Mouse (Mus musculus): ENCODE data around the gene Saysd1.

Saysd1 gene

GRCm38 (mm10) chr14:20106271-20106670, 32.1 kb downstream of the Saysd1 start:
- DNase-seq (ENCODE audit: low spot score): peak; percentile 70

- peak; percentile 75 for DNase-seq (ENCODE audit: low spot score)
Measured at GRCm38 (mm10) chr14:20103207-20103606, 35.1 kb downstream of the Saysd1 start.

- peak; percentile 73 for DNase-seq (ENCODE audit: low spot score)
Measured at GRCm38 (mm10) chr14:20098061-20098460, 40.3 kb downstream of the Saysd1 start.

GRCm38 (mm10) chr14:20094942-20095341, 43.4 kb downstream of the Saysd1 start:
- DNase-seq (ENCODE audit: low spot score): no peak

- peak; percentile 29 for DNase-seq (ENCODE audit: low spot score)
Measured at GRCm38 (mm10) chr14:20093493-20093892, 44.8 kb downstream of the Saysd1 start.

GRCm38 (mm10) chr14:20084335-20084734, 54.0 kb downstream of the Saysd1 start:
- DNase-seq (ENCODE audit: low spot score): no peak

- peak; percentile 93 for DNase-seq (ENCODE audit: low spot score)
Measured at GRCm38 (mm10) chr14:20082536-20083325, 55.6 kb downstream of the Saysd1 start.

GRCm38 (mm10) chr14:20081937-20082533, 56.3 kb downstream of the Saysd1 start:
- no peak for DNase-seq (ENCODE audit: low spot score)

GRCm38 (mm10) chr14:20081084-20081483, 57.2 kb downstream of the Saysd1 start:
- DNase-seq (ENCODE audit: low spot score): no peak

- DNase-seq (ENCODE audit: low spot score): no peak
Measured at GRCm38 (mm10) chr14:20077181-20077580, 61.2 kb downstream of the Saysd1 start.

- no peak for DNase-seq (ENCODE audit: low spot score)
Measured at GRCm38 (mm10) chr14:20075544-20075943, 62.8 kb downstream of the Saysd1 start.

GRCm38 (mm10) chr14:20074759-20075158, 63.6 kb downstream of the Saysd1 start:
- no peak for DNase-seq (ENCODE audit: low spot score)

GRCm38 (mm10) chr14:20070629-20071028, 67.7 kb downstream of the Saysd1 start:
- peak; percentile 39 for DNase-seq (ENCODE audit: low spot score)

- no peak for DNase-seq (ENCODE audit: low spot score)
Measured at GRCm38 (mm10) chr14:20068365-20068764, 70.0 kb downstream of the Saysd1 start.

GRCm38 (mm10) chr14:20067293-20068074, 70.8 kb downstream of the Saysd1 start:
- peak; percentile 82 for DNase-seq (ENCODE audit: low spot score)

- no peak for DNase-seq (ENCODE audit: low spot score)
Measured at GRCm38 (mm10) chr14:20064771-20065170, 73.6 kb downstream of the Saysd1 start.

GRCm38 (mm10) chr14:20048481-20048835, 89.9 kb downstream of the Saysd1 start:
- no peak for DNase-seq (ENCODE audit: low spot score)

GRCm38 (mm10) chr14:20047814-20048480, 90.4 kb downstream of the Saysd1 start:
- no peak for DNase-seq (ENCODE audit: low spot score)

GRCm38 (mm10) chr14:20047291-20047690, 91.0 kb downstream of the Saysd1 start:
- no peak for DNase-seq (ENCODE audit: low spot score)

GRCm38 (mm10) chr14:20044036-20044435, 94.3 kb downstream of the Saysd1 start:
- DNase-seq (ENCODE audit: low spot score): no peak

- DNase-seq (ENCODE audit: low spot score): no peak
Measured at GRCm38 (mm10) chr14:20041836-20042235, 96.5 kb downstream of the Saysd1 start.

- no peak for DNase-seq (ENCODE audit: low spot score)
Measured at GRCm38 (mm10) chr14:20040976-20041375, 97.4 kb downstream of the Saysd1 start.

Measured in lung, postnatal 25 days (tissue).